Comparison of ENCODE assay signal across 8 mouse cellular contexts in the genomic region with DNA sequence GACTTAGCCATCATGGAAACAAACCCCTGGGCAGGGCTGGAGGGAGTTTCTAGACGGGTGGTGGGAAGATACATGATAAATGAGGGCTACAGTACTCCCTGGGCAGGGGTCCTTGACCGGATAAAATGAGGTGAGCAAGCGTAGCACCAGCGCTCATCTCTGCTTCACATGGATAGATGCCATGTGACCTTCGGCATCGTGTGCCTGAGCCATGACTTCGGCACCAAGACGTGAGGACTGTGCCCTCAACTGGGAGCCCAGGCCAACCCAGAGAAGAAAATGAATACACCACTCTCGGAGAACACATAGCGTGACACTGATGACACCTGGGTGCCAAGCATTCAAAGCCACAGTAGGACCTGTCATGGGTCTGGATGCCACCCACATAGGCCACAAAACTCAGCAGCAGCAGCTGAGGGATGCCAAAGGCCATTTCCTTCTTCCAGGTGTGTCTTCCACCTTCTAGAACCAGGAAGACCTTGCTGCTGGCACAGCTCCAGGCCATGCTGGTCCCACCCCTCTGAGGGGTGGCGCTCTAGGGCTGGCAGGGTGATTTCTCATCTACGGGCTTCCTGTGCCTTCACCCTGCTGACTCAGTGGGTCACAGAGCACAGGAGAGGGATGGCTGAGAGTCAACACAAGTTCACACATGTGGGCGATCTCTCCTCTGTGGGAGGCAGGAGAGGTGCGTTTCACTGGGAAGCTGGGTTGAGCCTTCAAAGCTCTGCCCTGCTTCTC. TPM values are rescaled to one million over a fixed set of nuclear protein-coding genes. Genes with fewer than 3 reads are reported as not detected.
DNase-seq lines count a peak whose midpoint lies in the region; ATAC-seq and TF ChIP-seq lines count a peak whose summit lies in the region.

No protein-coding gene starts in this region.

- H3K27me3 ChIP-seq in embryonic facial prominence, embryonic 14.5 days (replicated peaks; ENCODE audit: control insufficient read depth, insufficient read depth, low read length) = no peaks in the 10 kb centered on the region
- no peaks in the 10 kb centered on the region for H3K27me3 ChIP-seq in embryonic facial prominence, embryonic 10.5 days (replicated peaks; ENCODE audit: low read depth, poor library complexity, severe bottlenecking)
- H3K27me3 ChIP-seq in thymus, adult 2 months (ENCODE audit: control insufficient read depth, insufficient read depth, low read length) = no peaks in the 10 kb centered on the region

- TF ChIP-seq CTCF in thymus, adult 2 months (IDR thresholded peaks at IDR 0.05; ENCODE audit: borderline replicate concordance, control insufficient read depth, extremely low read depth, insufficient read depth, low read length, poor library complexity) = no peak

- DNase-seq in embryonic facial prominence, embryonic 14.5 days (ENCODE audit: low spot score) = no peak
- DNase-seq in embryonic facial prominence, embryonic 10.5 days (ENCODE audit: low spot score) = no peak
- peak; percentile 86 for DNase-seq in CD4-positive, CD25-positive, alpha-beta regulatory T cell, adult 2 months (ENCODE audit: low read depth, low spot score)
- DNase-seq in kidney, adult 8-10 months = peak; percentile 50 to 52
- DNase-seq in thymus, adult 2 months = peak; percentile 66
- DNase-seq in layer of hippocampus, postnatal 25 days (ENCODE audit: extremely low spot score in 1 of 2, low spot score in 1 of 2) = no peak
- no peak for DNase-seq in adrenal gland, adult 8-10 months
- no peak for DNase-seq in neural tube, embryonic 10.5 days (ENCODE audit: extremely low spot score, low spot score)

- ATAC-seq in embryonic facial prominence, embryonic 14.5 days (ENCODE audit: low read depth) = 0 out of 2 replicates have a peak, but pooled peaks have one; percentile 1

- 0 out of 2 replicates have a peak, but pooled peaks cover under 1% of the 10 kb centered on the region for H3K4me1 ChIP-seq in embryonic facial prominence, embryonic 14.5 days (ENCODE audit: control insufficient read depth, insufficient read depth, low read length)
- peaks cover 12% of the 10 kb centered on the region for H3K4me1 ChIP-seq in embryonic facial prominence, embryonic 10.5 days
- H3K4me1 ChIP-seq in thymus, adult 2 months (replicated peaks; ENCODE audit: control insufficient read depth, insufficient read depth, low read length) = peaks cover 54% of the 10 kb centered on the region

- no peaks in the 10 kb centered on the region for H3K9me3 ChIP-seq in embryonic facial prominence, embryonic 14.5 days (ENCODE audit: control insufficient read depth, low read length)
- H3K9me3 ChIP-seq in embryonic facial prominence, embryonic 10.5 days = no peaks in the 10 kb centered on the region

- TF ChIP-seq POLR2A in thymus, adult 2 months (IDR thresholded peaks at IDR 0.05; ENCODE audit: control insufficient read depth, extremely low read depth, insufficient read depth, low read length, poor library complexity) = no peak

- H3K4me3 ChIP-seq in embryonic facial prominence, embryonic 14.5 days (ENCODE audit: low read depth, low read length) = no peak overlapping the region
- H3K4me3 ChIP-seq in embryonic facial prominence, embryonic 10.5 days = no peak overlapping the region
- H3K4me3 ChIP-seq in thymus, adult 2 months (ENCODE audit: control insufficient read depth, insufficient read depth, low read length) = no peak overlapping the region

- no peak overlapping the region for H3K9ac ChIP-seq in embryonic facial prominence, embryonic 14.5 days (ENCODE audit: low read depth, low read length)

- no peak overlapping the region for H3K27ac ChIP-seq in embryonic facial prominence, embryonic 14.5 days (replicated peaks; ENCODE audit: low read depth, low read length)
- no peak overlapping the region for H3K27ac ChIP-seq in embryonic facial prominence, embryonic 10.5 days (replicated peaks)
- no peak overlapping the region for H3K27ac ChIP-seq in thymus, adult 2 months (ENCODE audit: control insufficient read depth, insufficient read depth, low read length)

- no peaks in the 10 kb centered on the region for H3K36me3 ChIP-seq in embryonic facial prominence, embryonic 14.5 days (ENCODE audit: control insufficient read depth, insufficient read depth, low read length)
- H3K36me3 ChIP-seq in embryonic facial prominence, embryonic 10.5 days (replicated peaks) = no peaks in the 10 kb centered on the region
- no peaks in the 10 kb centered on the region for H3K36me3 ChIP-seq in thymus, adult 2 months (ENCODE audit: control insufficient read depth, insufficient read depth, low read length)

- WGBS in embryonic facial prominence, embryonic 14.5 days = 81% methylated on average over 14 of the region's 14 CpGs
- 88% methylated on average over 14 of the region's 14 CpGs for WGBS in embryonic facial prominence, embryonic 10.5 days
- 60% methylated on average over 14 of the region's 14 CpGs for WGBS in thymus, adult 2 months

- no peak overlapping the region for H3K4me2 ChIP-seq in embryonic facial prominence, embryonic 14.5 days (ENCODE audit: low read depth, low read length)

RNA-seq across cellular contexts. Expression of gene Abcb9, which starts 11.6 kb away (rescaled TPM):
- 2.1 and 2.3 TPM in 2 replicates for polyA plus RNA-seq in embryonic facial prominence, embryonic 14.5 days (2014; fragmentation: Nextera tagmentation; extraction: Ambion mirVana)
- polyA plus RNA-seq in embryonic facial prominence, embryonic 10.5 days (2016; fragmentation: Nextera tagmentation; extraction: Ambion mirVana) = 0.34 and 0.76 TPM in 2 replicates
- polyA plus RNA-seq in thymus, adult 2 months (2012; rRNA removed) = 48.2 and 54.0 TPM in 2 replicates
- total RNA-seq in layer of hippocampus, postnatal 25 days (2021) = 10 to 100 TPM; 29.3 to 33.8 TPM
- 10 to 100 TPM; 11.4 to 21.3 (median 15.4) TPM for total RNA-seq in adrenal gland, adult 8-10 months (2022)

RNA-seq across cellular contexts. Expression of gene Ogfod2, which starts 28.1 kb away (rescaled TPM):
- polyA plus RNA-seq in embryonic facial prominence, embryonic 14.5 days (2014; fragmentation: Nextera tagmentation; extraction: Ambion mirVana) = 14.3 and 16.1 TPM in 2 replicates
- 16.0 and 16.3 TPM in 2 replicates for polyA plus RNA-seq in embryonic facial prominence, embryonic 10.5 days (2016; fragmentation: Nextera tagmentation; extraction: Ambion mirVana)
- polyA plus RNA-seq in thymus, adult 2 months (2012; rRNA removed) = 87.7 and 88.9 TPM in 2 replicates
- total RNA-seq in layer of hippocampus, postnatal 25 days (2021) = 10 to 100 TPM; 33.9 to 35.0 TPM
- 10 to 100 TPM; 51.2 to 59.3 (median 55.6) TPM for total RNA-seq in adrenal gland, adult 8-10 months (2022)

RNA-seq across cellular contexts. Expression of gene Arl6ip4, which starts 31.9 kb away (rescaled TPM):
- polyA plus RNA-seq in embryonic facial prominence, embryonic 14.5 days (2014; fragmentation: Nextera tagmentation; extraction: Ambion mirVana) = 76.5 and 77.5 TPM in 2 replicates
- polyA plus RNA-seq in embryonic facial prominence, embryonic 10.5 days (2016; fragmentation: Nextera tagmentation; extraction: Ambion mirVana) = 134 and 137 TPM in 2 replicates
- polyA plus RNA-seq in thymus, adult 2 months (2012; rRNA removed) = 50.8 and 53.5 TPM in 2 replicates
- total RNA-seq in layer of hippocampus, postnatal 25 days (2021) = 10 to 100 TPM; 44.9 to 45.8 TPM
- 10 to 100 TPM; 46.4 to 72.0 (median 57.1) TPM for total RNA-seq in adrenal gland, adult 8-10 months (2022)

RNA-seq across cellular contexts. Expression of gene Vps37b, which starts 51.9 kb away (rescaled TPM):
- polyA plus RNA-seq in embryonic facial prominence, embryonic 14.5 days (2014; fragmentation: Nextera tagmentation; extraction: Ambion mirVana) = 30.4 and 31.7 TPM in 2 replicates
- polyA plus RNA-seq in embryonic facial prominence, embryonic 10.5 days (2016; fragmentation: Nextera tagmentation; extraction: Ambion mirVana) = 43.8 and 47.6 TPM in 2 replicates
- 111 and 119 TPM in 2 replicates for polyA plus RNA-seq in thymus, adult 2 months (2012; rRNA removed)
- total RNA-seq in layer of hippocampus, postnatal 25 days (2021) = 10 to 100 TPM; 41.2 to 47.2 TPM
- total RNA-seq in adrenal gland, adult 8-10 months (2022) = 100 to 1,000 TPM in 1 of 4 experiments, 10 to 100 TPM in 3; 76.1 to 101 (median 91.9) TPM

Comparison
In these comparisons a context has a peak if more than half of its experiments do, and no peak if none do; other contexts are left out.
1. DNase-seq: peak in CD4-positive, CD25-positive, alpha-beta regulatory T cell, adult 2 months (single experiment), kidney, adult 8-10 months (2 of 2) and thymus, adult 2 months (single experiment); none in embryonic facial prominence, embryonic 14.5 days (single experiment), embryonic facial prominence, embryonic 10.5 days (single experiment), layer of hippocampus, postnatal 25 days (0 of 2), adrenal gland, adult 8-10 months (single experiment) and neural tube, embryonic 10.5 days (single experiment).
2. RNA of gene Abcb9, which starts 11.6 kb away (polyA plus RNA-seq): 48.2 to 54.0 TPM in thymus, adult 2 months; 2.1 to 2.3 TPM in embryonic facial prominence, embryonic 14.5 days and 0.34 to 0.76 TPM in embryonic facial prominence, embryonic 10.5 days; every median in the first group is over 10 times any median in the second.